Mouse (Mus musculus): Measurements from ENCODE around the gene Stat5b.

- TF ChIP-seq POLR2A (IDR thresholded peaks at IDR 0.05; ENCODE audit: low read depth, low read length) (no peak), CTCF (conservative IDR thresholded peaks at IDR 0.05; ENCODE audit: insufficient read depth, insufficient read length, low read depth, low read length) (0 out of 2 replicates have a peak, but pooled peaks have one; percentile 14)
Measured at GRCm38 (mm10) chr11:100828676-100829151, 21.8 kb downstream of the Stat5b start.
